Comparison of ENCODE assay signal across 8 mouse cellular contexts in the genomic region with DNA sequence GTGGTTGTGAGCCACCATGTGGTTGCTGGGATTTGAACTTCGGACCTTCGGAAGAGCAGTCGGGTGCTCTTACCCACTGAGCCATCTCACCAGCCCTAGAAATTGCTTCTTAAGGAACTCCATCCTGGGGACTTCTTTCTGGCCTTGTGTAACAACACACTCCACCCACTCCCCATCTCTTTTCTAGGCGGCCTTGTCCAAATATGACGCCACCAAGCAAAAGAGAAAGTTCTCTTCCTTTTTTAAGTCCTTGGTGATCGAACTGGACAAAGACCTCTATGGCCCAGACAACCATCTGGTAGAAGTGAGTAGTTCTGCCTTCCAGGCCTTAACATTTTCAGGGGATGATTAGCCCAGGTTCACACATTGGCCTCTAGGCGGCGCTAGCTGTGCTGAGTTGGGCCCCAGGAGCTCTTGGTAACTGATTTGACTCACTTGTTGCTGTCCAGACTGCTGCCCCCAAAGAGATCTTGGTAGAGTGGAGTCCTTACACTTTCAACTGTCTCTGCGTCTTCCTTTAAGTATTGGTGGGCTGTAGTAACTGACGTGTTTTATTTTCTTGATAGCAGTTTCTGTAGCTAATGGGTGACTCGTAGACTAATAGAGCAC. TPM values are rescaled to one million over a fixed set of nuclear protein-coding genes. Genes with fewer than 3 reads are reported as not detected.
DNase-seq lines count a peak whose midpoint lies in the region; ATAC-seq and TF ChIP-seq lines count a peak whose summit lies in the region.

A gene (minus strand): TSS at position 51 of the 609 bp plus-strand sequence.

- no peak for TF ChIP-seq POLR2A in testis, adult 2 months (IDR thresholded peaks at IDR 0.05; ENCODE audit: control insufficient read depth, low read depth, low read length)

- TF ChIP-seq CTCF in testis, adult 2 months (IDR thresholded peaks at IDR 0.05; ENCODE audit: control insufficient read depth, insufficient read depth, insufficient replicate concordance, low read depth, low read length), result peak; percentile 55; the same call in 1 of the 2 replicates

- H3K9me3 ChIP-seq in forebrain, embryonic 13.5 days (replicated peaks), result no peaks in the 10 kb centered on the region
- no peaks in the 10 kb centered on the region for H3K9me3 ChIP-seq in hindbrain, embryonic 13.5 days
- H3K9me3 ChIP-seq in limb, embryonic 11.5 days (ENCODE audit: control insufficient read depth, low read length), result no peaks in the 10 kb centered on the region
- H3K9me3 ChIP-seq in midbrain, embryonic 16.5 days (replicated peaks; ENCODE audit: control insufficient read depth, low read length, poor library complexity, severe bottlenecking), result no peaks in the 10 kb centered on the region

- H3K4me1 ChIP-seq in testis, adult 2 months (ENCODE audit: control insufficient read depth, insufficient read depth, low read length), result peaks cover 14% of the 10 kb centered on the region
- peaks cover 25% of the 10 kb centered on the region for H3K4me1 ChIP-seq in forebrain, embryonic 13.5 days
- peaks cover 33% of the 10 kb centered on the region for H3K4me1 ChIP-seq in hindbrain, embryonic 13.5 days (replicated peaks)
- H3K4me1 ChIP-seq in limb, embryonic 11.5 days (ENCODE audit: control insufficient read depth, insufficient read depth, low read length), result peaks cover 18% of the 10 kb centered on the region
- H3K4me1 ChIP-seq in midbrain, embryonic 16.5 days (ENCODE audit: control insufficient read depth, insufficient read depth, low read length), result peaks cover 24% of the 10 kb centered on the region

- peak within 1 kb of the TSS; percentile 66 for H3K27ac ChIP-seq in testis, adult 2 months (ENCODE audit: control insufficient read depth, insufficient read depth, low read depth, low read length)
- H3K27ac ChIP-seq in forebrain, embryonic 13.5 days, result peak within 1 kb of the TSS; percentile 96
- peak within 1 kb of the TSS; percentile 99 for H3K27ac ChIP-seq in hindbrain, embryonic 13.5 days
- H3K27ac ChIP-seq in limb, embryonic 11.5 days (replicated peaks; ENCODE audit: low read depth, low read length), result peak within 1 kb of the TSS; percentile 3; the same call in 1 of the 2 replicates
- H3K27ac ChIP-seq in midbrain, embryonic 16.5 days (ENCODE audit: low read length), result peak within 1 kb of the TSS; percentile 68

- peak within 1 kb of the TSS; percentile 93 for H3K4me2 ChIP-seq in forebrain, embryonic 13.5 days
- peak within 1 kb of the TSS; percentile 98 for H3K4me2 ChIP-seq in hindbrain, embryonic 13.5 days
- no peak within 1 kb of the TSS for H3K4me2 ChIP-seq in limb, embryonic 11.5 days (ENCODE audit: low read depth, severe bottlenecking)
- H3K4me2 ChIP-seq in midbrain, embryonic 16.5 days (ENCODE audit: low read length), result peak within 1 kb of the TSS; percentile 99

- peaks cover 4% of the 10 kb centered on the region for H3K36me3 ChIP-seq in testis, adult 2 months (ENCODE audit: control insufficient read depth, insufficient read depth, low read length)
- H3K36me3 ChIP-seq in forebrain, embryonic 13.5 days (ENCODE audit: poor library complexity, severe bottlenecking), result peaks cover 67% of the 10 kb centered on the region
- peaks cover 63% of the 10 kb centered on the region for H3K36me3 ChIP-seq in hindbrain, embryonic 13.5 days
- H3K36me3 ChIP-seq in limb, embryonic 11.5 days (ENCODE audit: control insufficient read depth, insufficient read depth, low read length), result peaks cover 38% of the 10 kb centered on the region
- H3K36me3 ChIP-seq in midbrain, embryonic 16.5 days (ENCODE audit: control insufficient read depth, insufficient read depth, low read length), result peaks cover 38% of the 10 kb centered on the region

- 63% methylated on average over 11 of the region's 11 CpGs for WGBS in forebrain, embryonic 13.5 days
- 64% methylated on average over 11 of the region's 11 CpGs for WGBS in hindbrain, embryonic 13.5 days
- 72% methylated on average over 11 of the region's 11 CpGs for WGBS in limb, embryonic 11.5 days
- WGBS in midbrain, embryonic 16.5 days, result 70% methylated on average over 11 of the region's 11 CpGs

- no peak within 1 kb of the TSS for H3K4me3 ChIP-seq in testis, adult 2 months (ENCODE audit: control insufficient read depth, low read depth, low read length)
- peak within 1 kb of the TSS; percentile 84 for H3K4me3 ChIP-seq in forebrain, embryonic 13.5 days
- H3K4me3 ChIP-seq in hindbrain, embryonic 13.5 days, result peak within 1 kb of the TSS; percentile 79
- H3K4me3 ChIP-seq in limb, embryonic 11.5 days (ENCODE audit: low read depth, low read length), result no peak within 1 kb of the TSS
- H3K4me3 ChIP-seq in midbrain, embryonic 16.5 days (ENCODE audit: low read depth, low read length), result peak within 1 kb of the TSS; percentile 27

- no peak for ATAC-seq in forebrain, embryonic 13.5 days
- no peak for ATAC-seq in hindbrain, embryonic 13.5 days (ENCODE audit: low FRiP score)
- ATAC-seq in limb, embryonic 11.5 days (ENCODE audit: insufficient number of reproducible peaks, low FRiP score, low TSS enrichment, low read depth), result no peak
- no peak for ATAC-seq in midbrain, embryonic 16.5 days

- no peak for DNase-seq in testis, postnatal 14 days (ENCODE audit: low spot score)
- peak; percentile 76 for DNase-seq in c-Kit-positive CD71-negative TER-119-negative erythroid progenitor cells, embryonic 14.5 days (ENCODE audit: low read depth)
- peak; percentile 71 for DNase-seq in limb, embryonic 11.5 days (ENCODE audit: low spot score)
- DNase-seq in thymus, postnatal 25 days, result peak; percentile 49

- H3K27me3 ChIP-seq in testis, adult 2 months (ENCODE audit: control insufficient read depth, insufficient read depth, low read length), result no peaks in the 10 kb centered on the region
- no peaks in the 10 kb centered on the region for H3K27me3 ChIP-seq in forebrain, embryonic 13.5 days
- no peaks in the 10 kb centered on the region for H3K27me3 ChIP-seq in hindbrain, embryonic 13.5 days
- no peaks in the 10 kb centered on the region for H3K27me3 ChIP-seq in limb, embryonic 11.5 days (ENCODE audit: control insufficient read depth, insufficient read depth, low read length)
- no peaks in the 10 kb centered on the region for H3K27me3 ChIP-seq in midbrain, embryonic 16.5 days (ENCODE audit: control insufficient read depth, insufficient read depth, low read depth, low read length)

- peak within 1 kb of the TSS; percentile 97 for H3K9ac ChIP-seq in forebrain, embryonic 13.5 days
- peak within 1 kb of the TSS; percentile 97 for H3K9ac ChIP-seq in hindbrain, embryonic 13.5 days
- peak within 1 kb of the TSS; percentile 17; the same call in 1 of the 2 replicates for H3K9ac ChIP-seq in limb, embryonic 11.5 days (ENCODE audit: low read length)
- peak within 1 kb of the TSS; percentile 88 for H3K9ac ChIP-seq in midbrain, embryonic 16.5 days (ENCODE audit: low read depth, low read length)

RNA-seq across cellular contexts. Expression of the gene that starts here (rescaled TPM):
- not detected in 2 replicates for polyA plus RNA-seq in testis, adult 2 months (2012; rRNA removed)
- not detected in 2 replicates for polyA plus RNA-seq in forebrain, embryonic 13.5 days (2015; fragmentation: Nextera tagmentation; extraction: Ambion mirVana)
- polyA plus RNA-seq in hindbrain, embryonic 13.5 days (2015; fragmentation: Nextera tagmentation; extraction: Ambion mirVana), result not detected in 2 replicates
- polyA plus RNA-seq in limb, embryonic 11.5 days (2014; fragmentation: Nextera tagmentation; extraction: Ambion mirVana), result not detected in 2 replicates
- not detected in 2 replicates for polyA plus RNA-seq in midbrain, embryonic 16.5 days (2015; fragmentation: Nextera tagmentation; extraction: Ambion mirVana)

Comparison
In these comparisons a context has a peak if more than half of its experiments do, and no peak if none do; other contexts are left out.
1. Peak in DNase-seq, H3K27ac ChIP-seq and H3K9ac ChIP-seq in limb, embryonic 11.5 days; RNA of the gene not detected or under 1 TPM.
2. H3K27ac ChIP-seq: peak in every context shown above with its lines; median percentile 99 in hindbrain, embryonic 13.5 days; 96 in forebrain, embryonic 13.5 days; 68 in midbrain, embryonic 16.5 days; 66 in testis, adult 2 months; 3 in limb, embryonic 11.5 days.
3. H3K4me3 ChIP-seq: peak in forebrain, embryonic 13.5 days (single experiment), hindbrain, embryonic 13.5 days (single experiment) and midbrain, embryonic 16.5 days (single experiment); none in testis, adult 2 months (single experiment) and limb, embryonic 11.5 days (single experiment).
4. H3K9ac ChIP-seq: peak in every context shown above with its lines; median percentile 97 in forebrain, embryonic 13.5 days; 97 in hindbrain, embryonic 13.5 days; 88 in midbrain, embryonic 16.5 days; 17 in limb, embryonic 11.5 days.